Mouse (Mus musculus): ENCODE results near the gene Vmn1r197. TPM values are rescaled to one million over a fixed set of nuclear protein-coding genes. Genes with fewer than 3 reads are reported as not detected.
"Not testable (repeated sequence)": the region's sequence is repeated elsewhere in the genome, so short reads cannot be mapped to it uniquely, and the experiment has no call there.

The Vmn1r197 gene
- 0.12 TPM in 1 of 2 replicates, not detected in the other for polyA plus RNA-seq (2011; ENCODE audit: insufficient read depth, insufficient read length, low read depth, missing spikeins)

DNA sequence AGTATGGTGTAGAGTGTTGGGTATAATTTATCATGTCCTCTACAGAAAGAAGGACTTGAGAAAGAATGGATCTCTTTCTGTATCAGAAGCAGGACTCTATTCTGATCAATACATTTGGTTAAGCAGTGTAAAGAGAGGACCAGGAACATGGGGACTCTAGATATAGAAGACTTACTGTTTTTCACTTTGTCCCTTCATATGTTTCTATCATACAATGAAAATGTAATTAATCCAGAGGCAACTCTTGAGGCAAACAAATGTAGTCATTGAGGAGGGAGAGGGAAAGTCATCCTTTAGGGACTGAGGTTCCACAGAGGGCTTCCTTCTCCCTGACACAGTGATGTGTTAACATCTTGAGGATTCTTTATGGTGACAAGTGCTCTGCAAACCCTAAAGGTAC lies at the start of gene Vmn1r197:
Gene Vmn1r197 (plus strand): TSS at position 301 of the 400 bp plus-strand sequence.
- no peaks in the 10 kb centered on the region for H3K9me3 ChIP-seq (replicated peaks; ENCODE audit: control insufficient read depth, insufficient read depth, low read length, poor library complexity, severe bottlenecking)
- no peaks in the 10 kb centered on the region for H3K4me1 ChIP-seq (ENCODE audit: control insufficient read depth, insufficient read depth, low read length)
- no peaks in the 10 kb centered on the region for H3K27me3 ChIP-seq (ENCODE audit: control insufficient read depth, insufficient read depth, low read length, poor library complexity, severe bottlenecking)
- H3K4me3 ChIP-seq (ENCODE audit: low read depth, low read length) = no peak within 1 kb of the TSS
- H3K27ac ChIP-seq (ENCODE audit: insufficient read depth, low read length) = no peak within 1 kb of the TSS
- TF ChIP-seq POLR2A (IDR thresholded peaks at IDR 0.05; ENCODE audit: insufficient read depth, low read length) = no peak
- no peak for TF ChIP-seq EP300 (IDR thresholded peaks at IDR 0.05; ENCODE audit: insufficient read depth, low read depth, low read length)
- no peak for TF ChIP-seq CTCF (IDR thresholded peaks at IDR 0.05; ENCODE audit: low read depth, low read length)
- H3K9ac ChIP-seq (ENCODE audit: low read depth, poor library complexity, severe bottlenecking) = no peak within 1 kb of the TSS
- H3K36me3 ChIP-seq (ENCODE audit: control insufficient read depth, insufficient read depth, low read length, poor library complexity, severe bottlenecking) = no peaks in the 10 kb centered on the region

DNA sequence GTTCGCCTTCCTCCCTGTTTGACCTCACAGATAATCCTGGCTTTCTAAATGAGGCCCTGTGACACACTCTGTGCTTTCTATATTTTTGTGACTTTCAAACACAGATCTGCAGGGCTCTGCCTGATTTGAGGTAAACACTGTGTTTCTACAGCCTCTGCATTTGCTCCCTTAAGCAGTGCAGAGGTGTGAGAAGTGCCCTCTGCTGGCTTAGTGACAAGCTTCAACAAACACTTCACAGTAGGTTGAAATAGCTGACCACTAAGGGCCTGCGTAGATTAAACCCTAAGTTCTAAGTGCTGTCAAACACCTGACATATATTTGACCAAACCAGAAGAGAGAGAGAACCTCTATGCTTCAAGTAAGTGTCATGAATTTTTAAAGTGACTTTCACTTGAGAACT lies 39.8 kb upstream of the Vmn1r197 start:
- Histone ChIP-seq H3K9ac (ENCODE audit: low read depth, poor library complexity, severe bottlenecking) (no peak overlapping the region), H3K36me3 (ENCODE audit: control insufficient read depth, insufficient read depth, low read length, poor library complexity, severe bottlenecking) (no peaks in the 10 kb centered on the region), H3K4me3 (ENCODE audit: low read depth, low read length) (no peak overlapping the region), H3K27me3 (ENCODE audit: control insufficient read depth, insufficient read depth, low read length, poor library complexity, severe bottlenecking) (no peaks in the 10 kb centered on the region), H3K27ac (ENCODE audit: insufficient read depth, low read length) (no peak overlapping the region), H3K9me3 (replicated peaks; ENCODE audit: control insufficient read depth, insufficient read depth, low read length, poor library complexity, severe bottlenecking) (no peaks in the 10 kb centered on the region; the same call in 1 of the 2 replicates), H3K4me1 (ENCODE audit: control insufficient read depth, insufficient read depth, low read length) (no peaks in the 10 kb centered on the region)
- no peak for TF ChIP-seq CTCF (IDR thresholded peaks at IDR 0.05; ENCODE audit: low read depth, low read length)
- no peak for TF ChIP-seq EP300 (IDR thresholded peaks at IDR 0.05; ENCODE audit: insufficient read depth, low read depth, low read length)
- no peak for TF ChIP-seq POLR2A (IDR thresholded peaks at IDR 0.05; ENCODE audit: insufficient read depth, low read length)

DNA sequence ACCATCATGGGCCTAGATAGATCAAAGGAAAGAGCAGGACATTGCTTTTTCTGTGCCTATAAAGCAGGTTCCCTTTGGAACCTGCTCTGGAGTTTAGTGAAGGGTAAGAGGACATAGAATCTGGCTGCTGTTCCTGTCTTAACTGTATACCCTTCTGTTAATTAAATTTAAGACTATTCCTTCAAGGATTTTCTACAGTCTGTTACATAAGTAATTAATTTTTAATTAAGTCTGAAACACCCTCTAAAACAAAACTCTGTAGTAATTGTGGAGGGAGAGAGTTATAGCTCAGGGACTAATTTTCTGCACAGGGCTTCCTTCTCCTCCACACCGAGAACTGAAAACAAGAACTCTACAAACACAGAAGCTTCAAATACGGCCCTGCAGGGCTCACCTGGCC lies 34.8 kb upstream of the Vmn1r197 start, which contains the start of gene Vmn1r196:
Gene Vmn1r196 (plus strand): TSS at position 301 of the 400 bp plus-strand sequence.
- Histone ChIP-seq H3K27me3 (ENCODE audit: control insufficient read depth, insufficient read depth, low read length, poor library complexity, severe bottlenecking) (no peaks in the 10 kb centered on the region), H3K27ac (ENCODE audit: insufficient read depth, low read length) (no peak within 1 kb of the TSS), H3K4me3 (ENCODE audit: low read depth, low read length) (no peak within 1 kb of the TSS), H3K36me3 (ENCODE audit: control insufficient read depth, insufficient read depth, low read length, poor library complexity, severe bottlenecking) (no peaks in the 10 kb centered on the region), H3K9me3 (replicated peaks; ENCODE audit: control insufficient read depth, insufficient read depth, low read length, poor library complexity, severe bottlenecking) (no peaks in the 10 kb centered on the region; the same call in 1 of the 2 replicates), H3K4me1 (ENCODE audit: control insufficient read depth, insufficient read depth, low read length) (no peaks in the 10 kb centered on the region), H3K9ac (ENCODE audit: low read depth, poor library complexity, severe bottlenecking) (no peak within 1 kb of the TSS)
- TF ChIP-seq CTCF (IDR thresholded peaks at IDR 0.05; ENCODE audit: low read depth, low read length) (no peak), EP300 (IDR thresholded peaks at IDR 0.05; ENCODE audit: insufficient read depth, low read depth, low read length) (no peak), POLR2A (IDR thresholded peaks at IDR 0.05; ENCODE audit: insufficient read depth, low read length) (no peak)

DNA sequence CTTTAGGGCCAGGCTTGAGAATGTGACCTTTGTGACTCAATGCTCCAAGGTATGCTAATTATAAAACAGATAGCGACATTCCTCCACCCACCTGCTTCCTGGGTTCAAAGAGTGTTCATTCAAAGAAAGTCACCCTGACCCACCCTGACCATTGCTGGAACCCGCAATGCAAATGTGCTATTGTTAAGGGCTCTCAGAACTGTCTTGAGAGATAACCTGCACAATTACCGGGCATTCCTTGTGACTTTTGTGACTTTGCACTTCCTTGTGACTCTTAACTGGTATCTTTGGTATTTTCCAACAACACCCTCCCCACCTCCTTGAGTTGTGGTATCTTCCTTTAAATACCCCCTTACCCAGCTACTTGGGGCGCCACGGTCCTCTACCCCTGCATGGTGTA lies 16.3 kb upstream of the Vmn1r197 start:
- H3K4me1 ChIP-seq (ENCODE audit: control insufficient read depth, insufficient read depth, low read length); H3K9ac ChIP-seq (ENCODE audit: low read depth, poor library complexity, severe bottlenecking); H3K27ac ChIP-seq (ENCODE audit: insufficient read depth, low read length); H3K4me3 ChIP-seq (ENCODE audit: low read depth, low read length); H3K27me3 ChIP-seq (ENCODE audit: control insufficient read depth, insufficient read depth, low read length, poor library complexity, severe bottlenecking); H3K36me3 ChIP-seq (ENCODE audit: control insufficient read depth, insufficient read depth, low read length, poor library complexity, severe bottlenecking): not testable (repeated sequence)
- H3K9me3 ChIP-seq (replicated peaks; ENCODE audit: control insufficient read depth, insufficient read depth, low read length, poor library complexity, severe bottlenecking) = peaks cover 27% of the 10 kb centered on the region

DNA sequence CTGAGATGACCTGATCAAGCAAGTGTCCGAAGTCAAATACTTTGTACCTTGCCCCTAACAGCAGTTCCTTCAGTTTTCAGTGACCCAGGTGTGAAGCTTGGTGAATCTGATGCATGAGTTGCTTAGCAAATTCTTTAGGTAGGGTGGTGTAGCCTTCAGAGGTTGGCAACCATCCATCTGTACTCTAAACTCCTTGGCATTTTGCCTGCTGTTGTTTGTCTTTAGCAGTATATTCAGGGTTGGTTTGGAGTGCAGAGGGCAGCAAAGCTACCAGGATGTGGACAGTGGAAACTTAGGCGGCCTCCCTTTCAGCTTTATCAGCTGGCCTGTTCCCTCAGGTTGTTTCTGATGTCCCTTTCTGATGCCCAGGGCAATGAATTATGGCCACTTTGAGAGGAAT lies 9.0 kb upstream of the Vmn1r197 start:
- H3K9me3 ChIP-seq (replicated peaks; ENCODE audit: control insufficient read depth, insufficient read depth, low read length, poor library complexity, severe bottlenecking) = peaks cover 8% of the 10 kb centered on the region; the same call in 1 of the 2 replicates
- H3K27me3 ChIP-seq (ENCODE audit: control insufficient read depth, insufficient read depth, low read length, poor library complexity, severe bottlenecking) = no peaks in the 10 kb centered on the region
- H3K4me3 ChIP-seq (ENCODE audit: low read depth, low read length) = no peak overlapping the region
- H3K36me3 ChIP-seq (ENCODE audit: control insufficient read depth, insufficient read depth, low read length, poor library complexity, severe bottlenecking) = no peaks in the 10 kb centered on the region
- TF ChIP-seq EP300 (IDR thresholded peaks at IDR 0.05; ENCODE audit: insufficient read depth, low read depth, low read length) = no peak
- no peak for TF ChIP-seq POLR2A (IDR thresholded peaks at IDR 0.05; ENCODE audit: insufficient read depth, low read length)
- TF ChIP-seq CTCF (IDR thresholded peaks at IDR 0.05; ENCODE audit: low read depth, low read length) = no peak
- no peak overlapping the region for H3K9ac ChIP-seq (ENCODE audit: low read depth, poor library complexity, severe bottlenecking)
- H3K4me1 ChIP-seq (ENCODE audit: control insufficient read depth, insufficient read depth, low read length) = no peaks in the 10 kb centered on the region
- no peak overlapping the region for H3K27ac ChIP-seq (ENCODE audit: insufficient read depth, low read length)

DNA sequence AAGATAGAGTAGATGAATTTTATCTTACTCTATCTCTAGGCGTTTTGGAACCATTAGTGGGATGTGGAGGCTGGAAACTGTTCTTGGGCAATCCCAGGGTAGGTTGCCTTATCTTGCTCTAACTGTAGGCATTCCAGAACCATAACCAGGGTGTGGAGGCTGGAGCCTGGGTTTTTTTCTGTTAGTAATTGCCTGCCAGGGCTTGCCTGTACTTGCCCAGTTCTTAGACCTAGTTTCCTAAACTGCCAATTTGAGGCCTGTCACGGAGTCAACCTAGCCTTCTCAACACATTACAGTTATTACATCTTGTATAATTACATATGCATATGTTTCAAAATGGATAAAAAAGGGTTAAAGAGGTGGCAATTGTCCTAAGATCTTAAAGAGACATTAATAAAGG lies 7.0 kb upstream of the Vmn1r197 start:
- H3K27ac ChIP-seq (ENCODE audit: insufficient read depth, low read length) = no peak overlapping the region
- no peak overlapping the region for H3K9ac ChIP-seq (ENCODE audit: low read depth, poor library complexity, severe bottlenecking)
- H3K4me3 ChIP-seq (ENCODE audit: low read depth, low read length) = no peak overlapping the region
- no peaks in the 10 kb centered on the region for H3K27me3 ChIP-seq (ENCODE audit: control insufficient read depth, insufficient read depth, low read length, poor library complexity, severe bottlenecking)
- TF ChIP-seq EP300 (IDR thresholded peaks at IDR 0.05; ENCODE audit: insufficient read depth, low read depth, low read length) = no peak
- TF ChIP-seq CTCF (IDR thresholded peaks at IDR 0.05; ENCODE audit: low read depth, low read length) = no peak
- TF ChIP-seq POLR2A (IDR thresholded peaks at IDR 0.05; ENCODE audit: insufficient read depth, low read length) = no peak
- H3K9me3 ChIP-seq (replicated peaks; ENCODE audit: control insufficient read depth, insufficient read depth, low read length, poor library complexity, severe bottlenecking) = peaks cover 2% of the 10 kb centered on the region; the same call in 1 of the 2 replicates
- no peaks in the 10 kb centered on the region for H3K36me3 ChIP-seq (ENCODE audit: control insufficient read depth, insufficient read depth, low read length, poor library complexity, severe bottlenecking)
- H3K4me1 ChIP-seq (ENCODE audit: control insufficient read depth, insufficient read depth, low read length) = no peaks in the 10 kb centered on the region
